Mouse (Mus musculus) small intestine, adult 2 months (tissue): ENCODE results near the gene Gm498.

Source experiments
- CTCF ChIP-seq: fragments of 200-500 bp; IDR thresholded peaks from 2 replicates; pipeline ENCODE4 v1.5.1; 2012; ENCODE audit warnings: low read depth, mild to moderate bottlenecking, control low read depth, inconsistent platforms, low read length, moderate library complexity, mixed read lengths; ENCODE audit not compliant: insufficient replicate concordance, insufficient read length; ENCODE audit errors: extremely low read depth
- POLR2A ChIP-seq: fragments of 200-500 bp; IDR thresholded peaks from 2 replicates; pipeline ENCODE4 v1.6.1; 2012; ENCODE audit warnings: low read depth, mild to moderate bottlenecking, control low read depth, inconsistent platforms, low read length, moderate library complexity

DNA sequence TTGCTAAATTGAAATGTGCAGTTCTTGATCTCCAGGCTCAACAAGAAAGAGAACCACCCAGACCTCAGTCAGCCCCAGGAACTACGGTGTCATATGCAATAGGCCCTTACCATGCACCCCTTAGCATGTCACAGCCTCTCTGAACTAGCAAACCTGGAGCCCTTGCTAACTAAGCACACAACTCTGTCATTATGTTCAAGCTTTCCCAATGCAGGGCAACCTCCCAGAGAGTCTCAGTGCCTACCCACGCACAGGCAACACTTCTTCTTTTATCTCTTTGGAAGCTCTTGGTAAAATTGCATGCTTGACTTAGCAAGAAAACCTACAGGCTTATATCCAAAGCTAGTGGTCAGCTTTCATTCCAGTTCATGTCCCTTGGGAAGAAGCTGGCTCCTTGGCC is 24.5 kb downstream of the Gm498 start:
- TF ChIP-seq CTCF (no peak), POLR2A (no peak)
